Mouse (Mus musculus): ENCODE results near the gene Hadha. TPM values are rescaled to one million over a fixed set of nuclear protein-coding genes. Genes with fewer than 3 reads are reported as not detected.

Gene Hadha
- polyA plus RNA-seq, 1 experiment from 2014 or later = 270 TPM

DNA sequence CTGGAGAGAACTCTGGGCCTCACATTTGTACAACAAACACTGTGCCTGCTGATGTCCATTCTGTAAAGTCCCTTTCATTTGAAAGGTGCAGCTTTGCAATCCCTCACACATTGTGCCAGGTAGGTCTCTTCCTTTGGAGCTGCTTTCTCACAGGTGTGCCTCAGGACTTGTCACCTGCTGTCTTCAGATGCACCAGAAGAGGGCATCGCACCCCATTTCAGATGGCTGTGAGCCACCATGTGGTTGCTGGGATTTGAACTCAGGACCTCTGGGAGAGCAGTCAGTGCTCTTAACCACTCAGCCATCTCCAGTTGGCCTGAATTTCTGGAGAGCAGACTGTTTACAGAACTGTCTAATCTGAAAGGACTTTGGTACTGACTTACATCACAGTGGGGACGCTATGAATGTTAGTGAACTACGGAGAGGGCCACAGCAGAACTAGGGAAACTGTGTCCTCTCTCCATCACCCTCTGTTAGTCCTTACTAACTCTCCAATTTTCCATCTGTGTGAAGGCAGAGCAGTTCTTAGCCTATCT lies 42.4 kb downstream of the Hadha start:
- DNase-seq (ENCODE audit: low read depth, low spot score) (no peak), ATAC-seq (no peak)
- CTCF ChIA-PET = interaction anchor here (0.6 to 2.2 kb wide), 3 partner anchors 10 to 287 kb away, joined by 3 to 18 read pairs (median 3); no protein-coding TSS in a partner anchor
- in situ Hi-C loops (cut with MboI; ENCODE audit: low pct_unique_long_range_greater_than_20kb) = loop anchor here (10.0 kb wide), 1 partner anchor 288 kb away; no protein-coding TSS in a partner anchor
- no peak for TF ChIP-seq CTCF (IDR thresholded peaks at IDR 0.05)
- POLR2A ChIA-PET = no interaction called here
- H3K27me3 ChIP-seq = no peaks in the 10 kb centered on the region

GRCm38 (mm10) chr5:30111771-30112170 lies 43.2 kb downstream of the Hadha start:
- H3K27me3 ChIP-seq = no peaks in the 10 kb centered on the region
- ChIA-PET CTCF (no interaction called here), POLR2A (no interaction called here)
- in situ Hi-C loops (cut with MboI; ENCODE audit: low pct_unique_long_range_greater_than_20kb) = loop anchor here (10.0 kb wide), 1 partner anchor 287 kb away; no protein-coding TSS in a partner anchor
- no peak for ATAC-seq
- TF ChIP-seq CTCF (IDR thresholded peaks at IDR 0.05) = no peak
- DNase-seq (ENCODE audit: low read depth, low spot score) = no peak

- in situ Hi-C loops (cut with MboI; ENCODE audit: low pct_unique_long_range_greater_than_20kb) = loop anchor here (10.0 kb wide), 1 partner anchor 286 kb away; no protein-coding TSS in a partner anchor
- ATAC-seq (no peak), DNase-seq (ENCODE audit: low read depth, low spot score) (no peak)
- TF ChIP-seq CTCF (IDR thresholded peaks at IDR 0.05) = no peak
- H3K27me3 ChIP-seq = no peaks in the 10 kb centered on the region
- CTCF ChIA-PET = no interaction called here
- POLR2A ChIA-PET = no interaction called here
Measured at GRCm38 (mm10) chr5:30111126-30111525, 43.8 kb downstream of the Hadha start.

- ChIA-PET POLR2A (no interaction called here), CTCF (no interaction called here)
- in situ Hi-C loops (cut with MboI; ENCODE audit: low pct_unique_long_range_greater_than_20kb) = loop anchor here (10.0 kb wide), 1 partner anchor 286 kb away; no protein-coding TSS in a partner anchor
- H3K27me3 ChIP-seq = peaks cover 2% of the 10 kb centered on the region
- no peak for ATAC-seq
- no peak for TF ChIP-seq CTCF (IDR thresholded peaks at IDR 0.05)
- DNase-seq (ENCODE audit: low read depth, low spot score) = no peak
Measured at GRCm38 (mm10) chr5:30110371-30111060, 44.4 kb downstream of the Hadha start.

GRCm38 (mm10) chr5:30109899-30110298 lies 45.1 kb downstream of the Hadha start:
- ChIA-PET CTCF (no interaction called here), POLR2A (no interaction called here)
- ATAC-seq (no peak), DNase-seq (ENCODE audit: low read depth, low spot score) (no peak)
- TF ChIP-seq CTCF (IDR thresholded peaks at IDR 0.05) = no peak
- peaks cover 5% of the 10 kb centered on the region for H3K27me3 ChIP-seq
- in situ Hi-C loops (cut with MboI; ENCODE audit: low pct_unique_long_range_greater_than_20kb) = loop anchor here (10.0 kb wide), 1 partner anchor 285 kb away; no protein-coding TSS in a partner anchor

DNA sequence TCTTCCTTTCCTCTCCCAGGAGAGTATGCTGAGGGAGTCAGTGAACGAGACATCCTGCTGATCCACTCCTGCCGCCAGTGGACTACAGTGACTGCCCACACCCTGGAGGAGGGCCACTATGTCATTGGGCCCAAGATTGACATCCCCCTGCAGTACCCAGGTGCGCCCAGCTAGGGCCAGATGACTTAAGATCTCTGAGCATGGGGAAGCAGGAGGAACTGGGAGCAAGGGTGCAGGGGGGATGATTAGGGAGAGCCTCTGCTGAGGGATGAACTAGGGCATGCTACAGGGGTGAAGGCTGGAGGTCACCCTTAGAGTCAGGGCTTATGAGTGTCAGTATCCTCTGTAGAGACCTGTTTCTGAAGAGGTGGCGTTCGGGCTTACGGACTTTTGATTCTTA lies 46.7 kb downstream of the Hadha start:
- ATAC-seq (no peak), DNase-seq (ENCODE audit: low read depth, low spot score) (no peak)
- ChIA-PET CTCF (interaction anchor here (2.2 kb wide), 1 partner anchor 17 kb away, joined by 7 read pairs; no protein-coding TSS in a partner anchor), POLR2A (no interaction called here)
- no peak for TF ChIP-seq CTCF (IDR thresholded peaks at IDR 0.05)
- in situ Hi-C loops (cut with MboI; ENCODE audit: low pct_unique_long_range_greater_than_20kb) = no loop called here
- H3K27me3 ChIP-seq = peaks cover 13% of the 10 kb centered on the region

DNA sequence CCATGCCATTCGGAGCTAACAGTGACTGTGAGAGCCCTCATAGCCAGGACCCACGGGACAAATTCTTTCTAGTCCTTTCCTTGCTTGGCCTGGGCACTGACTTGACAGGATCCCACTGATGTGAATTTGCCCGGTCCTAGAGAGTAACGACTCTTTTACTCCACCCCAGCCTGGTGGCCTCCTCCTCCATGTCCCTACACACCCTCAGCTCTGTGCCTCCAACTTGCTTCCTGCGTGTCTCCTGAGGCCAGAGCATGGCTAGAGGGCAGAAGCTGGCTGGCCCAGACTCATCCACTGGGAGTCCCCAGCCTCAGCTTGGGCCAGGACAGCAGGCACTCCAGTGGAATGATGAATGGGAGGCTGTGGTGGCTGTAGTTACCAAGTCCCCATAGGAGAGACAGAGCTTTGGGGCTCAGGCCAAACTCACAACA lies 47.3 kb downstream of the Hadha start:
- ATAC-seq (no peak), DNase-seq (ENCODE audit: low read depth, low spot score) (no peak)
- H3K27me3 ChIP-seq = peaks cover 13% of the 10 kb centered on the region

GRCm38 (mm10) chr5:30107186-30107585 lies 47.8 kb downstream of the Hadha start:
- in situ Hi-C loops (cut with MboI; ENCODE audit: low pct_unique_long_range_greater_than_20kb) = no loop called here
- ATAC-seq = no peak
- ChIA-PET CTCF (interaction anchor here (2.2 kb wide), 1 partner anchor 18 kb away, joined by 7 read pairs; no protein-coding TSS in a partner anchor), POLR2A (no interaction called here)
- peaks cover 13% of the 10 kb centered on the region for H3K27me3 ChIP-seq
- TF ChIP-seq CTCF (IDR thresholded peaks at IDR 0.05) = no peak
- DNase-seq (ENCODE audit: low read depth, low spot score) = no peak

More for the DNA sequence above, 47.3 kb downstream of the Hadha start:
- CTCF ChIA-PET = interaction anchor here (2.2 kb wide), 1 partner anchor 18 kb away, joined by 7 read pairs; no protein-coding TSS in a partner anchor
- in situ Hi-C loops (cut with MboI; ENCODE audit: low pct_unique_long_range_greater_than_20kb) = no loop called here
- POLR2A ChIA-PET = no interaction called here
- TF ChIP-seq CTCF (IDR thresholded peaks at IDR 0.05) = no peak

DNA sequence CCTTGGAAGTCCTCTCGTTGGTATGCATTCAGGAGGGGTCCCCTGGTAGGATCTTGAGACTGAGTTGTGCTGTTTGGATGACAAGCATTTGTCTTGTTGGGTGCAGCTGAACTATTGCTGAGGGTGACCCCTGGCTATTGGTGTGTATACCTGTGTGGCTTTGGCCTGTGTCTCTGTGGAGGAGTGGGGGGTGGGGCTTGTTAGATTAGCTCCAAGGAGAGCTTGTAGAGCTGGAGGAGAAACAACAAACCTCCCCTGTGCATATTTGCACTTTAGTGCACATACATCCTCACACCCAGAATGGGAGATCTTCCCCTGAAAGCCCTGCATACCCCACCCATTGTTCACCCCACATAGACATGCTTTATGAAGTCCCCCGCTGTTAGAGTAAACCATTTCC lies 48.2 kb downstream of the Hadha start:
- DNase-seq (ENCODE audit: low read depth, low spot score) (no peak), ATAC-seq (no peak)
- H3K27me3 ChIP-seq = peaks cover 13% of the 10 kb centered on the region
- in situ Hi-C loops (cut with MboI; ENCODE audit: low pct_unique_long_range_greater_than_20kb) = no loop called here
- no peak for TF ChIP-seq CTCF (IDR thresholded peaks at IDR 0.05)
- POLR2A ChIA-PET = no interaction called here
- CTCF ChIA-PET = interaction anchor here (2.2 kb wide), 1 partner anchor 19 kb away, joined by 7 read pairs; no protein-coding TSS in a partner anchor

DNA sequence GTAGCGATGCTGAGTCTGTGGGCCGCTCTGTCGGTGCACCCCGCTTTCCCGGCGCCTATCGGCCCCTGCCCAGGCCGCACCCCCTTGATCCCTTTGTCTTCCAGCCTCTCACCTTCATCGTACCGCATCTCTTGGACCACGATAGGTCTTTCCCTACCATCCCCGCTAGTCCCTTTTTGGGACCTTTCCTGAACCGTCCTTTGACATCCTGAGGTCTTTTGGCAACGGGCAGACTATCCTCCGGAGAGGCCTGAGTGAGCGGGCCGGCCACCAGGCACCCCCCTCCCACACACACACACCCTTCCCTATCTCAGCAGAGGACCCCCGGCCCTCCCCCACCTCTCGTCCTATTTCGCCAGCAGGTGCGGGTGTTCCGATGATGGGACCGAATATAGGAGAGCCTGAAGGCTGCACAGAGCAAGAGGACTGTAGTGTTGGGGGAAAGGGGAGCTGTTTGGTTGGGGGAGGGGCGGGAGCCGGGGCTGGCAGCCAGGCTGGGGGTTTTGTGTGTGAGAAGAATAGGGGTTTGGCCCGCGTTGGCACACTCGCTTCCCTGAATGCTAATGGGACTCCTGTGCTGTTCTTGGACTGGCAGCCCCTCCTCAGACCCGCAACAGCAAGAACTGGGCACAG lies 49.2 kb downstream of the Hadha start, which contains the start of gene 3110082J24Rik:
TSS of gene 3110082J24Rik (minus strand) at position 419 of the 633 bp plus-strand sequence.
- in situ Hi-C loops (cut with MboI; ENCODE audit: low pct_unique_long_range_greater_than_20kb) = no loop called here

More for the DNA sequence above, 49.2 kb downstream of the Hadha start, which contains the start of gene 3110082J24Rik:
- ChIA-PET POLR2A (no interaction called here), CTCF (no interaction called here)
- H3K27me3 ChIP-seq = peaks cover 13% of the 10 kb centered on the region
- DNase-seq (ENCODE audit: low read depth, low spot score) (no peak), ATAC-seq (no peak)
- no peak for TF ChIP-seq CTCF (IDR thresholded peaks at IDR 0.05)
